Mouse (Mus musculus) testis, postnatal 10 days (tissue): ENCODE results near the gene Smdt1.
"Not testable (repeated sequence)": the region's sequence is repeated elsewhere in the genome, so short reads cannot be mapped to it uniquely, and the experiment has no call there.

ENCODE experiments used
- DNase-seq: peaks from one replicate; pipeline ENCODE4 v3.0.0; 2021; ENCODE audit warnings: low spot score

Gene Smdt1

DNA sequence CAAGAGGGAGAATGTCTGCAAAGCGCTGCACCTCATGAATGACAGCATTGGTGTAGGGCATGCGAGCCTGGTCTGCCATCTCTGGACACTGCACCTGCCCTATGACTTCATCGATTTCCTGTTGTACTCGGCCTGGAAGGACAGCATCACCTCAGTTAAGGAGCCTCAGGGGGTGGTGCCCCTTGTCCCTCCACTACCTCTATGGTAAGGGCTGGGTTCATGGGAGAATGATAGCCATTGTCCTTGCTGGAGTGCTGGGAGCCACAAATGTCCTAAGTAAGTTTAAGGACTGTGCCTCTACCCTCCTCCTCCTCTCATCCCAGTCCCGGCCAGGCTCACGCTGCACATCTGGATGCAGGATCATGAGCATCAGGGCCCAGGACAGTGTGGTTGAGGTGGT lies 33.7 kb downstream of the Smdt1 start:
- DNase-seq, result no peak

DNA sequence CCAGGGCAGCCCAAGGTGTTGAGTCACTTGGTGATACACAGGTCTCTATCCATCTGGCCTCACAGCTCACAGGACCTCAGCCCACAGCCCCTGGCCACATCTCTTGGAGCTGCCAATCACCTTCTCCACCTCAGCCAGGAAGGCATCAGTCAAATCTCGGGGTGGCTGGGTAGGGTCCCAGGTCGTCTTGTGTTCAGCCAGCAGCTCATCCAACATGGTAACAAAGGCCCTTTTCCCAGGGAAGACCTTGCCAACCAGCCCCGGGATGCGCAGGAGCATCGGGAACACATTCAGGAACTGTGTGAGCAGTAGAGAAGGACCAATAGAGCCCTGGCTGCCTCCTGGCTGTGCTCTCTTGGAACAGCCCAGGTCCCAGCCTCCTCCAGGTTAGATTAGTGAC lies 34.2 kb downstream of the Smdt1 start:
- no peak for DNase-seq

DNA sequence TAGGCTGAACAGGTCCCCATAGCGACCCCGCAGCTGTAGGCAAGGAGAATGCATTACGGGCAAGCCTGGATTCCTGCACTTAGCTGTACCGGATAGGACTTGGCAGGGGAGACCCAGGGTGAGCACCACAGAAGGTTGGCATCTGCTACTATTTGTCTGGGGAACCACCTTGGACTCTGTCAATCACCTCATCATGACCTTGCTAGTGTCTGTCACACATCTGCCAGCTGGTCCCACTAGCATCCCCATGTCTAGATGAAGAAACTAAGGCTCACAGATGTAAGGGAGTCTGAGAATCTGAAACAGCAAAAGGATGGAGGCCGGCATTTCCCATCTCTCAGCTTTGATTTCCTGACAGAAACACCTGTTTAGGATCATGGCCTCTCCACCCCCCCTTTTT lies 35.7 kb downstream of the Smdt1 start:
- DNase-seq, result no peak

DNA sequence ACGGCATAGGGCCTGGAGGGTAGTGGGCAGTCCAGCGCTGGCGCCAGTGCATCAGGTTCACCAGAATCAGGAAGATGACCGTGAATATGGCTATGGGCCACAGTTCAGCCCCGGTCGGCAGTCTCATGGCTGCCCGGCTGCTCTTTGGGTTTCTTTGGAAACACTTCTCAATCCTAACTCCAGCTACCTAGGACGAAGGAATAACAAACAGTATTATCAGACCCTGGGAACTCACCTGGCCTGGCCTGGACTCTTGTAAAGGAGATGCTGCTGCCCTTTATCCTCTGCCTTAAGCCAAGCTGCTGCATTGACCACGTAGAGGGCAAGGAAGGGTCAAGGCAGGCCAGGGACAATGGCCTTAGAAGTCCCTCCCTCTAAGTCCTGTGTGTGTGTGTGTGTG lies 37.1 kb downstream of the Smdt1 start:
- no peak for DNase-seq

DNA sequence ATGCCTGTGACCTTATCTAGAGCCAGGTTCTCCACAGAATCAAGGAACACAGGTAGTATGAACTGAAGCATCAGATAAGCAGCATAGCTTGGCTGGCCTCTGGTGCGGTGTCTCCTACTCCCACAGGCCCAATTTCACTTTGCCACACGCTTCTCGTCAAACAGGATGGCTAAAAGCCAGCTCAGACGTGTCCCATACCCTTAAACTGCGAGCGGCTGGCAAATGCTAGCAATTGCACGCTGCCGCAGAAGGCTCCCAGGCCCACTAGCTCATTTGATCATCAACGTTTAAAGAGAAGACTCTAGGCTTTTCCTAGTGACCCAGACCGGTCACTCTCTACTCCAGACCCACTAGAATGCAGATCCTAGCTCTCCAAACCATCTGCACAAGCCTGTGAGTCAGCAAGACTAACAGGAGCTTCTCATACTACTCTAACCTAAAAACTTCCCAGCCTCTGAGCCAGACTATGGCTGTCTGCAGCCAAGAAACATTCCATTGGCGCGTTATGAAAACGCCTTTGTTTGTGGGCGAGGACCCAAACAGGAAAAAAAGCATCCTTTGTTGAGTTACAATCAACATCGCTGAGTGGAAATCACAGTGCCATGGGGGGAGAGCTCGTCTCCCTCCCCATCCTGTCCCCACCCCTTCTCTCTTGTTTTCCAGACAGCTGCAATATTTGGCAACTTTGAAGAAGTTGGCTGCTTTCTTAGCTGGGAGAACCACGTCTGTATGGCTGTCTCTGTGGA lies 37.8 kb downstream of the Smdt1 start:
- peak; percentile 52 for DNase-seq

DNA sequence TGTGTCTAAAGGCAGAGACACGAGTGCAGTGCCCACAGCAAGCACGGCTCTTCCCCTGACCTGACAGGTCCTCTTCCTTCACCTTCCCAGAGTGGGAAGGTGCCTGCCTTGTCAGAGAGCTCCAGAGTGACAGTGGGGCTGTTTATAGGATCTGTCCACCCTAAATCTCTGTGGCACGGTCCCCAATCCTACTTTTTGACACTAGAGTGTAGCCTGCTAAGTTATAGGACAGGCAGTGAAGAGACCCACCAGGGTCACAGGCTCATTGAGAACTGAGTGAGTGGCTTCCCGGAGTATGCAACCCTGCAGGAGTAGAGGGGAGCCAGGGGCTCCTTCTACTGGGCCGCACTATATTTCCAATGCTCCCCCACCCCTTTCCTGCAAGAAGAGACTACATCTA lies 38.9 kb downstream of the Smdt1 start:
- no peak for DNase-seq

DNA sequence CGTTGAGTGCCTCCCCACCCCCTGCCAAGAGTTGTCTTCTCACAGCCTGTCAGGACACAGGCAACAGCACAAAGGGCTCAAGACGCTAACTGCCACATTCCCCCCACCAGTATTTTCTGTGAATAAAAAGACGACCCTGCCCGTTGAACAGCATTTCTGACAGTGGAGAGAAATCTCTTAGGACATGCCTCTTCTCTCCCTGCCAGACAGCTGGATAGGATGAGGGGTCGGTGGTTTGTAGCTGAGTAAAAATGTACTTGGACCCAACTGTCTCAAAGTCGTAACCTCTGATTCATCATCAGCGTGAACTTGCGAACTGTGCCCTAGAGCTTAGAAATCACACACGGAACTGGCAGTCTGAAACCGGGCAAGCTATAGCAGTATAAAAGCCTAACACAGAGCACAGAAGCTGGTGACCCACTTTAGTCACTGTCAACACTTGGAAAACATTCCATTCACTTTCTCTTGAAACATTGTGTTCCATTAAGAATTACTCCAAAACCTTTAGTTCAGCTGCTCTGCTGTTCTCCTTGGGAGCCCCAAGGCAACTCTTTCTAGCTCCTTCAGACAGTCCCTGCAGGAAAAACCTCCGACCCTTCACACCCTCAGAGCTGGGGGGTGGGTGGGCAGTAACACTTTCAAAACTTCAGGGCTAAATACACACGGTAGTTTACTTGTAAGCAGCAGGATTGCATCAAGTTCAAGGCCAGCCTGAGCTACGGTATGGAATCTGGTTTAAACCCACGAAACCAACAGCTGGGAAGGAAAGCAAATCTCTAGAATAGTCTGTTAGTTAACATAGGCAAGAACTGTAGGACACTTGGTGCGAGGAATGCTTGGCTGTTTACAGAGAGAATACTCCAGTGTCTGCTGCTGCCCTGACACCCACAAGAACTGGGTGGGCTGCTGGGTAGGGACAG lies 39.8 kb downstream of the Smdt1 start:
- DNase-seq, result no peak

DNA sequence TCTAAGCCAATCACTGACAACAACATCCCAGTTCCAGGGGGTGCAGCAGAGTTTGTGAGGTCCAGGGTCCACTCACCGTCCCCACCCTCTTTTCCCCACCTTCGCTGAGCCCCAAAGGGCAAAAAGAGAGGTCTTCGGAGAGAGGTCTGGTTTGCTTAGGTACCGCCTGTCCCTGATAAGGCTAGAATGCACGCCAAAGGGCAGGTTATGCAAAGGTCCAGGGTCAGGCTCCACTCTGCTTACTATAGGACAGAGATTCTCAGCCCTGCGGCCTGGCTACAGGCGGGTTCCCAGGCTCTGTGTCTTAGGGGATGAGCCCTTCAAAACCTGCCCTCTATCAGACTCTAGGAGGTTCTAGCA lies 40.7 kb downstream of the Smdt1 start:
- DNase-seq, result peak; percentile 50

DNA sequence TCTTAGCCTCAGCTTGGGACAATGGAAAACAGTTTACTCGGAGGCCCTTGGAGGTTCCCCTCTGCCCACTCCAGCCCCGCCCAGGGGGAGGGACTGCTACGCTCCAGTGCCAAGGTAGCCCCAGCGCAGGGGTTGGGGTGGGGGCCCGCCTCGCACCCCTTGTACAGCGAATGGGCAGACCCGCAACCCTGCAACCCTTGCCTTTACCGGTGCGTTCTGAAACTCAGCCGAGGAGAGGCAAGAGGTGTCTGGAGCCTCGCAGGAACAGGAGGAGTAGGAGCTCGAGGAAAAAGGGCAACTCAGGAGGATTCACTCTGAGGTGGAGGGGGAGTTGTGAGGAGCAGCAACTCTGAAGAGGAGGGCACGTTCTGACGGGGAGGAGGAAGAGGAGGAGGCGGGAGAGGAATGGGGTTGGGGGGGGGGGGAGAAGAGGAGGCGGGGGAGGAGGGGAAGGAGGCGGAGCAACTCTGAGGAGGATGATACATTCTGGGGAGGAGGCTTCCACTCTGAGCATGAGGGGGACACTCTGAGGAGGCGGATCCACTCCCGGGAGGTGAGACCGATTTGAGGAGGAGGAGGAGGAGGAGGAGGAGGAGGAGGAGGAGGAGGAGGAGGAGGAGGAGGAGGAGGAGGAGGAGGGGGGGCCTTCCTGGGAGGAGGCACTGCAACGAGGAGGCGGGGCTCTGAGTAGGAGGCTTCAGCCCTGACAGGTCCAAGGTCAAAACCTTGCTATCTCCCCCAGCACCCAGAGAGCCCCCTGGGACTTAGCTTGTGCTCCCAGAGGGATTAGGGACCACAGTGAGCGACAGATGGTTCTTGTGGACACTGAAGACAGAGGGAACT lies 41.3 kb downstream of the Smdt1 start, which contains the start of gene Cyp2d22:
Cyp2d22 (minus strand) TSS at position 390 of the 843 bp plus-strand sequence.
- peak; percentile 77 for DNase-seq

DNA sequence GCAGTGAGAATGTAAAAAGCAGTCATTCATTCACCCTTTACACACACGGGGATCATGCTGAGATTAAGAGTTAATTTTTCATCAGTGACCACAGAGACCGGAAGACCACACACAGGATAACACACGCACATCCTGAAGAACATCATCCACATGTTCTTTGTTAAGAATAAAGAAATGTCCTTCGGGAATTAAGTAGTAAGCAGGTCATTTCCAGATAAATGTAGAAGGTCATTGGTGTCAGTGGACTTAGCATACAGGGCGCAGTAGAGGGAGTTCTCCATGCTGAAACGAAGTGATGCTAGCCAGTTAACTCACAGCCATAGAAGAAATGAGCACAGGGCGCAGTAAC lies 41.9 kb downstream of the Smdt1 start:
- DNase-seq, result no peak

DNA sequence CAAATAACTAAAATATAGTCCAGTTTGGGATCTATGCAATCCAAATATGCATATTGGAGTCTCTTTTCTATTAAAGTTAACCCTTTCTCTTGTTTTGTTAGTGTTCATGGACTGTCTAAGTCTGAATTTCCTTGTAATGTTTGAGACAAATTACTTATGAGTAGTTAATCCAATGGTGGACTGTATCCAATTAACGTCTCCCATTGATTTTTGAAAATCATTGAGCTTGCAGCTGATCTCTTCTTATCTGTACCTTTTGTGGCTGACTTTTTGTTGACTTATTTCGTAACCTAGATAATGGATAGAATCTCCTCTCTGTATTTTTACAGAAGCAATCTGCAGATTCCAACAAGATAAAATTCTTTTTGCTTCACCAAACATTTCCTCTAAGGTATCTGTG lies 43.7 kb downstream of the Smdt1 start:
- DNase-seq, result no peak

DNA sequence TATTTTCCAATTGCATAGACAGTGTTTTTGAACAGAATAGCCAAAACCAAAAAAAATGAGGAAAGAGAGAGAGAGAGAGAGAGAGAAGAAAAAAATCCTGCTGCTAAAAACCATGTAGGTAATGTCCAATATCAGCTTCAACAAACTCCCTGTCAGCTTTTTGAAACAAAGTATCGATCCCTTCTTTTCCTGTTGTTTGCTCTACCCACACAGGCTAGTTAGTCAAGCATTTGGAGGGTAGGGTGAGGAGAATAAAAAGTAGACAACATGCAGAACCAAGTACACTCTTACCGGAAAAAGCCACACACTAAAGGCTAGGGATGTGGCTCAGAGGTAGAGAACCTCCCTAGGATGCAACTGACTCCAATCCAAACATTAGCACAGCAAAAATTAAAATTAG lies 47.0 kb downstream of the Smdt1 start:
- no peak for DNase-seq

DNA sequence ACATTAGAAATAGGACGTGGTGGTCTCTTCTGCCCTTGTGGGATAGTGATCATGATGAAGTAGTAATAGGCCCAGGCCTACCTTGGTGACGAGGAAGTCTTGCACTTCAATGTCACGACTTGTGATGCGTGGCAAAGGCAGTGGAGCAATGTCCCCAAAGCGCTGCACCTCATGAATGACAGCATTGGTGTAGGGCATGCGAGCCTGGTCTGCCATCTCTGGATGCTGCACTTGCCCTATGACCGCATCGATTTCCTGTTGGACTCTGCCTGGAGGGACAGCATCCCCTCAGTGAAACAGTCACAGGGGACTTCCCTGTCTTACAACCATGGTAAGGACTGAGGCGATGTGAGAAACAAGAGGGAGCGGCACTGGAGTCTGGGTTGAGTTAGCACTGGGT lies 51.2 kb downstream of the Smdt1 start:
- DNase-seq, result peak; percentile 7

DNA sequence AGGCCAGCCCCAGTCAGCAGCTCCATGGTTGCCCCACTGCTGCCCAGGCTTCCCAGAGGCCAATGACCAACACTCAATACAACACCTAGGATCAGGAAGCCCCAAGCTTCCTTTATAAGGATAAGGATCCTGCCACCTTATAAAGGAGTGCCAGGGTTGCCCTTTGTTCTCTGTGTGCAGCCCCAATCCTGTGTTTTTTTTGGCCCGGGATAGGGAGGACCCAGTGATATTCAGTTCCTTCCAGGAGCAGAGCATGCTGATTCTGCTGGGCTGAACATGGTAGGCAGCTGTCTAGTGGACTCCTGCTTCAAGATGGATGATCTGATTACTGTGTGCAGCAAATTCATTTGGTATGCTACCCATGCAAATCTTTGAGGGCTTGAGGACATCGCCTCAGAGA lies 55.2 kb downstream of the Smdt1 start, which contains the start of gene Cyp2d11:
Cyp2d11 (minus strand) TSS at position 101 of the 400 bp plus-strand sequence.
- not testable (repeated sequence) for DNase-seq

DNA sequence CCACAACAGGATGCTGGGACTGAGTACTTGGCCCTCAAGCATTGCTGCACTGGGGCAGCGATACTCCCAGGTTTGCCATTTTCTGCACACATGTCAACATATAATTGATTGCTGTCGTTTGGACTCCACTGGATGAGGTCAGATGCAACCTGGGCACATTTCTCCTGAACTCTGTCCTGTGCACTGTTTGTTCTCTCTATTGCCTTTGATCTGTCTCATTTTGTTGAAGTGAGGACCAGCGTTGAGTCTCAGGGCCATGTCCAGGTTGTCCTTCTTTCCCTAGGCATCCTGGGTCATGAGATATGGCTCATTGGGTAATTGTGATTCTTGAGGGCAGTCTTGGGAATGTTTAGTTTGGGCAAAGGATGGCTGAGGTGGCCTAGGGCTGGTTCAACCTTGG lies 57.2 kb downstream of the Smdt1 start:
- peak; percentile 7 for DNase-seq
